Mouse (Mus musculus): ENCODE measurements around the gene Dbndd2. TPM values are rescaled to one million over a fixed set of nuclear protein-coding genes. Genes with fewer than 3 reads are reported as not detected.

The Dbndd2 gene
- total RNA-seq, 2 experiments from 2014 or later: 111 to 112 TPM

GRCm38 (mm10) chr2:164456413-164456812 is 29.5 kb upstream of the Dbndd2 start:
- TF ChIP-seq CTCF (conservative IDR thresholded peaks at IDR 0.05): no peak
- peak overlapping the region; percentile 88 for H3K27ac ChIP-seq

GRCm38 (mm10) chr2:164456864-164457300 is 29.0 kb upstream of the Dbndd2 start, which contains the start of gene Sys1:
Gene Sys1 (plus strand): TSS chr2:164456964.
- peak; percentile 61 for TF ChIP-seq CTCF (conservative IDR thresholded peaks at IDR 0.05)
- Histone ChIP-seq H3K4me3 (peak within 1 kb of the TSS; percentile 55), H3K27ac (peak within 1 kb of the TSS; percentile 88)

More at GRCm38 (mm10) chr2:164456413-164456812, 29.5 kb upstream of the Dbndd2 start:
- H3K4me3 ChIP-seq: peak overlapping the region; percentile 55
- no peak for DNase-seq (ENCODE audit: low spot score in 2 of 2)

GRCm38 (mm10) chr2:164457942-164458341 is 28.0 kb upstream of the Dbndd2 start:
- H3K27ac ChIP-seq: no peak overlapping the region
- no peak for TF ChIP-seq CTCF (conservative IDR thresholded peaks at IDR 0.05)
- DNase-seq (ENCODE audit: low spot score in 2 of 2): no peak
- H3K4me3 ChIP-seq: no peak overlapping the region

More at GRCm38 (mm10) chr2:164456864-164457300, 29.0 kb upstream of the Dbndd2 start, which contains the start of gene Sys1:
- DNase-seq (ENCODE audit: low spot score in 2 of 2): peak; percentile 38 to 53

- H3K4me3 ChIP-seq: no peak overlapping the region
- DNase-seq (ENCODE audit: low spot score in 2 of 2): no peak
- TF ChIP-seq CTCF (conservative IDR thresholded peaks at IDR 0.05): no peak
- H3K27ac ChIP-seq: no peak overlapping the region
Observed at GRCm38 (mm10) chr2:164458535-164458934, 27.4 kb upstream of the Dbndd2 start.

- DNase-seq (ENCODE audit: low spot score in 2 of 2): peak; percentile 96 to 99
- TF ChIP-seq CTCF (conservative IDR thresholded peaks at IDR 0.05): peak; percentile 92
- Histone ChIP-seq H3K27ac (peak within 1 kb of the TSS; percentile 97), H3K4me3 (peak within 1 kb of the TSS; percentile 97)
Observed at GRCm38 (mm10) chr2:164460745-164461551, 25.0 kb upstream of the Dbndd2 start, which contains the start of gene Gm20458. Gene Gm20458 (plus strand): TSS chr2:164460967.

- DNase-seq (ENCODE audit: low spot score in 2 of 2): no peak
- Histone ChIP-seq H3K27ac (0 out of 2 replicates have a peak overlapping the region, but pooled peaks have one; percentile 10), H3K4me3 (no peak overlapping the region)
- TF ChIP-seq CTCF (conservative IDR thresholded peaks at IDR 0.05): no peak
Observed at GRCm38 (mm10) chr2:164465161-164465560, 20.7 kb upstream of the Dbndd2 start.

GRCm38 (mm10) chr2:164466787-164467186 is 19.1 kb upstream of the Dbndd2 start:
- no peak for DNase-seq (ENCODE audit: low spot score in 2 of 2)
- Histone ChIP-seq H3K4me3 (no peak overlapping the region), H3K27ac (no peak overlapping the region)
- TF ChIP-seq CTCF (conservative IDR thresholded peaks at IDR 0.05): no peak

GRCm38 (mm10) chr2:164470254-164470653 is 15.7 kb upstream of the Dbndd2 start:
- Histone ChIP-seq H3K27ac (no peak overlapping the region), H3K4me3 (no peak overlapping the region)
- DNase-seq (ENCODE audit: low spot score in 2 of 2): peak; percentile 53 to 68
- peak; percentile 88 for TF ChIP-seq CTCF (conservative IDR thresholded peaks at IDR 0.05)

- H3K27ac ChIP-seq: no peak within 1 kb of the TSS
- no peak for TF ChIP-seq CTCF (conservative IDR thresholded peaks at IDR 0.05)
- H3K4me3 ChIP-seq: no peak within 1 kb of the TSS
- DNase-seq (ENCODE audit: low spot score in 2 of 2): no peak
Observed at GRCm38 (mm10) chr2:164473624-164474023, 12.3 kb upstream of the Dbndd2 start, which contains the start of gene Trp53tg5. Gene Trp53tg5 (minus strand): TSS chr2:164473724.

- no peak; the same call in 1 of the 2 replicates for TF ChIP-seq CTCF (conservative IDR thresholded peaks at IDR 0.05)
- peak in 1 of 2 experiments; percentile 74 for DNase-seq (ENCODE audit: low spot score in 2 of 2)
- peak overlapping the region; percentile 99 for H3K27ac ChIP-seq
- H3K4me3 ChIP-seq: peak overlapping the region; percentile 89
Observed at GRCm38 (mm10) chr2:164486258-164487114, 580 bp downstream of the Dbndd2 start.

GRCm38 (mm10) chr2:164487115-164487527 is 1.2 kb downstream of the Dbndd2 start:
- peak overlapping the region; percentile 99 for H3K27ac ChIP-seq
- no peak for DNase-seq (ENCODE audit: low spot score in 2 of 2)
- peak overlapping the region; percentile 89 for H3K4me3 ChIP-seq
- TF ChIP-seq CTCF (conservative IDR thresholded peaks at IDR 0.05): no peak

- TF ChIP-seq CTCF (conservative IDR thresholded peaks at IDR 0.05): no peak
- DNase-seq (ENCODE audit: low spot score in 2 of 2): peak; percentile 47 to 51
- peak overlapping the region; percentile 89 for H3K4me3 ChIP-seq
- H3K27ac ChIP-seq: peak overlapping the region; percentile 99
Observed at GRCm38 (mm10) chr2:164487812-164488211, 1.9 kb downstream of the Dbndd2 start.
